Mouse (Mus musculus) heart, postnatal 10 days (tissue): ENCODE measurements around the gene Tufm. TPM values are rescaled to one million over a fixed set of nuclear protein-coding genes. Genes with fewer than 3 reads are reported as not detected.

ENCODE experiments used
- DNase-seq, 2 experiments: peaks; one replicate each; pipeline ENCODE4 v3.0.0; 2021
- intact Hi-C: fragments of 180-260 bp; cut with DNase I; formaldehyde crosslinking; loops from one replicate; pipeline ENCODE4 v1.15.1; 2025
- total RNA-seq, 2 experiments: library from RNA; stranded (reverse); gene quantifications; 2 replicates each; pipeline ENCODE4 v1.2.3; 2021

Tufm gene
- total RNA-seq, 2 experiments from 2014 or later = 245 to 251 TPM

GRCm38 (mm10) chr7:126494120-126494519, 7.0 kb downstream of the Tufm start:
- intact Hi-C loops = no loop called here
- DNase-seq = no peak

GRCm38 (mm10) chr7:126496475-126496874, 9.3 kb downstream of the Tufm start:
- intact Hi-C loops = no loop called here

GRCm38 (mm10) chr7:126497966-126498365, 10.8 kb downstream of the Tufm start:
- intact Hi-C loops = no loop called here

More at GRCm38 (mm10) chr7:126496475-126496874, 9.3 kb downstream of the Tufm start:
- no peak for DNase-seq

GRCm38 (mm10) chr7:126499416-126499815, 12.3 kb downstream of the Tufm start:
- DNase-seq = no peak
- intact Hi-C loops = no loop called here

More at GRCm38 (mm10) chr7:126497966-126498365, 10.8 kb downstream of the Tufm start:
- DNase-seq = no peak

- intact Hi-C loops = no loop called here
- DNase-seq = no peak
Observed at GRCm38 (mm10) chr7:126501684-126502022, 14.5 kb downstream of the Tufm start.

GRCm38 (mm10) chr7:126502023-126502741, 15.0 kb downstream of the Tufm start:
- intact Hi-C loops = no loop called here
- peak; percentile 95 for DNase-seq

- no peak for DNase-seq
- intact Hi-C loops = no loop called here
Observed at GRCm38 (mm10) chr7:126502751-126503150, 15.6 kb downstream of the Tufm start.

GRCm38 (mm10) chr7:126503273-126503878, 16.2 kb downstream of the Tufm start, which contains the start of gene Atxn2l:
Atxn2l (minus strand) TSS chr7:126503437.
- intact Hi-C loops = no loop called here

GRCm38 (mm10) chr7:126504913-126505312, 17.8 kb downstream of the Tufm start:
- intact Hi-C loops = no loop called here
- no peak for DNase-seq

More at GRCm38 (mm10) chr7:126503273-126503878, 16.2 kb downstream of the Tufm start, which contains the start of gene Atxn2l:
- DNase-seq = peak; percentile 99

GRCm38 (mm10) chr7:126507126-126507778, 20.1 kb downstream of the Tufm start:
- DNase-seq = no peak
- intact Hi-C loops = loop anchor here (2.0 kb wide), 1 partner anchor 22 kb away; no protein-coding TSS in a partner anchor

GRCm38 (mm10) chr7:126511287-126511686, 24.1 kb downstream of the Tufm start:
- intact Hi-C loops = no loop called here

GRCm38 (mm10) chr7:126518261-126518941, 31.2 kb downstream of the Tufm start:
- intact Hi-C loops = no loop called here
- DNase-seq = no peak

More at GRCm38 (mm10) chr7:126511287-126511686, 24.1 kb downstream of the Tufm start:
- no peak for DNase-seq

GRCm38 (mm10) chr7:126519513-126519912, 32.4 kb downstream of the Tufm start:
- intact Hi-C loops = no loop called here
- DNase-seq = peak; percentile 28 to 36

- DNase-seq = no peak
- intact Hi-C loops = no loop called here
Observed at GRCm38 (mm10) chr7:126523316-126523715, 36.2 kb downstream of the Tufm start.

- peak; percentile 24 to 36 for DNase-seq
- intact Hi-C loops = loop anchor here (1.0 to 2.0 kb wide), 4 partner anchors 21 to 203 kb away; no protein-coding TSS in a partner anchor
Observed at GRCm38 (mm10) chr7:126528166-126528577, 41.0 kb downstream of the Tufm start.

GRCm38 (mm10) chr7:126533434-126533833, 46.3 kb downstream of the Tufm start:
- no peak for DNase-seq
- intact Hi-C loops = no loop called here

- intact Hi-C loops = no loop called here
- peak; percentile 20 to 27 for DNase-seq
Observed at GRCm38 (mm10) chr7:126535766-126536165, 48.6 kb downstream of the Tufm start.

GRCm38 (mm10) chr7:126536466-126536865, 49.3 kb downstream of the Tufm start:
- intact Hi-C loops = no loop called here

GRCm38 (mm10) chr7:126537820-126538585, 50.8 kb downstream of the Tufm start:
- intact Hi-C loops = no loop called here
- DNase-seq = peak; percentile 16 to 25

More at GRCm38 (mm10) chr7:126536466-126536865, 49.3 kb downstream of the Tufm start:
- DNase-seq = no peak
